Mouse (Mus musculus) ES-Bruce4 (cell line): ENCODE data around the gene Sft2d1.

Experiments
- CTCF ChIP-seq: IDR thresholded peaks from one replicate; pipeline ENCODE4 v1.8.1; 2011; ENCODE audit warnings: low read depth, low read length
- POLR2A ChIP-seq: IDR thresholded peaks from one replicate; pipeline ENCODE4 v1.8.1; 2011; ENCODE audit warnings: low read length; ENCODE audit not compliant: insufficient read depth

- no peak for TF ChIP-seq CTCF
- no peak for TF ChIP-seq POLR2A
Measured at GRCm38 (mm10) chr17:8371834-8372233, 60.9 kb downstream of the Sft2d1 start.
